Mouse (Mus musculus): Measurements from ENCODE around the gene Cat.

Gene Cat

DNA sequence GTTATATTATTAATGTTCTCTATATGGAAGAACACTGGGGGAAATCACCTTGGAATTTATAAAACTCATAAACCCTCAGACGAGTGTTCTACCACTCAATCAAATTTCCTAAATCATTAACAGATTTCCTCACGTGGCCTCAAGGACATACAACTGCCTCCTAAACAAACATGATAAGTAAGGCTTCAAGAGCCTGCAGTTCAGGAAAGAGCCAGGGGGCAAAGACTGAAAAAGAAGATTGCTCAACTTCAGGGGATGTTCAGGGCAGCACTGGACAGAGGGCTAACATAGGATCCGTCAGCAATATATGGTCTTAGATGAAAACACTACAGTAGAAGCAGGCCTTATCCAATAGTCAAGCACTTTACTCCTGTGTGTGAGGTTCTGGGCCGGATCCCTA, 7.5 kb downstream of the Cat start:
- DNase-seq (ENCODE audit: low read depth, low spot score), result no peak

DNA sequence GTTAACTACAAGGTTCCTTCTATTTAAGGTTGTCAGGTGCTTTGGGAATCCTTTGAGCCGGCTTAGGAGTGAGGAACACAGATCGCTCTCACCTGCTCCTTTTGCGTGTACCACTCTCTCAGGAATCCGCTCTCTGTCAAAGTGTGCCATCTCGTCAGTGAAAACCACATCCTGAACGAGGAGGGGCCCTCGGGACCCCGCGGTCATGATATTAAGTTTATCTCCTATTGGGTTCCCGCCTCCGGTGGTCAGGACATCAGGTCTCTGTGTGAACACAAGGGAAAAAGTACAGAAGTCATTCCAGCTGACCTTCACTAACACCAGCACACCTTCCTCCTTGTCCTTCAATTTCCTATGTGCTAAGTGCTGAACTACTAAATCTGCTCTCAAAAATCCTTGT, 8.3 kb downstream of the Cat start:
- DNase-seq (ENCODE audit: low read depth, low spot score), result no peak

DNA sequence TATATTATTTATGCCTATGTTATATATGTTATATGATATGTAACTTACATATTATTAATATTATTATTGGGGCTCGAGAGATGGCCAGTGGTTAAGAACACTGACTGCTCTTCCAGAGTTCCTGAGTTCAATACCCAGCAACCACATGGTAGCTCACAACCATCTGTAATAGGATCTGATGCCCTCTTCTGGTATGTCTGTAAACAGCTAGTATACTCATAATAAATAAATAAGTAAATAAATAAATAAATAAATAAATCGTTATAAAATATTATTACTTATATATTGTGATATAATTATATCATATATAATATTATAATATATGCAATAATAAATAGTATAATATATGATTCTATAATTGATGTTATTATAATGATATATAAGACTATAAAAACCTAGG, 8.8 kb downstream of the Cat start:
- no peak for DNase-seq (ENCODE audit: low read depth, low spot score)

DNA sequence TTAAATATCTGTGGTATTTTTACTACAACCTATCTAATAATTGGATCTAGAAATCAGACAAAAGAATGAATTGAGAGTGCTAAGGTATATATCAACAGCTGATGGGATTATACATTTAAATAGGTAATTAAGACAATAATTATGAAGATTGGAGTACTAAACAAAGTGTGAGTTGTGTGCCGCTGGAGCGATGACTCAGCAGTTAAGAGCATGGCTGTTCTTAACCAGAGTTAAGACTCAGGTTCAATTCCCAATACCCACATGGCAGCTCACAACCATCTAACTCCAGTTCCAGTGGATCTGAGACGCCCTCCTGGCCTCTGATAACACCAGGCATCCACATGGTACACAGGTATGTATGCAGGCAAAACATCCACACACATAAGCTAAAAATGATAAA, 11.6 kb downstream of the Cat start:
- no peak for DNase-seq (ENCODE audit: low read depth, low spot score)

DNA sequence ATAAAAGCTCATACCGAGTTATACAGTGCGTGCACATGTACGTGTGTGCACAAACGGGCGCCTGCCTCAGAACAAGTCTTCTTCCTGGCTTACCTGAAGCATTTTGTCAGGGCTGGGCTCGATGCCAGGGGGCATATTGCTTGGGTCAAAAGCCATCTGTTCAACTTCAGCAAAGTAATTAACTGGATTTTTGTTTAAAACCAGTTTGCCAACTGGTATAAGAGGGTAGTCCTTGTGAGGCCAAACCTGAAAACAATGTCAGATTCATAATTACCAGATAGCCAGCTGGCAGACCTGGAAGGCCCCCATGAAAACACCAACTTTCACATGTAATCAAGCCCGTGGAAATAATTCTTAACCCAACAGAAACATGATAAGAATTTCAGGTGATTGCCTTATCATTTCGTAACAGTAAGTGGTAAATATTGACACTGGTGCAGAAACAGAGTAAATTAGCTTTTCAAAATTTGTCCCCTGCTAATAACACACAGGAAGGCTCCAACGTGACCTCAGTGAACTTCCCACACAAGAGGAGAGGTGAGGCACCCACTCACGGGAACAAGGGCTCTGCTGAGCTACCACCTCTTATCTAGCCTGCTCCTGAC, 17.9 kb downstream of the Cat start:
- no peak for DNase-seq (ENCODE audit: low read depth, low spot score)

DNA sequence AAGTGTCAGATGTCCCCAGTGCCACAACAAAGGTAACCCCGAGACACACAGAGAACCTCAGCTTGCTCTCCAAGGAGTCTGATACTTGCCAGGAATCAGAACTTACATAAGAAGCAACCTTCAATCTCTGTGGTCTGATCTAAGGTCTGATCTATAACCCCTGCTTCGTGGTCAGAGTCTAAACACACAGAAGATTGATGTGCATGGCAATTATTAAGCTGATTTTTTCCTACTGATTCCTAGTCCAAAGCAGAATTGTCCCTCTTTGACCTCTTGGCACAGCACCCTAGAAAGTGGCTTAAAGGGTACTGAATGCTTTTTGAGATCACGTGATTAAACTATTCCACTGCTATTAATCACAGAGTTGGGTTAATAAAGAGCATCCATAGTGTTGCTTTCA, 18.7 kb downstream of the Cat start:
- DNase-seq (ENCODE audit: low read depth, low spot score), result no peak

DNA sequence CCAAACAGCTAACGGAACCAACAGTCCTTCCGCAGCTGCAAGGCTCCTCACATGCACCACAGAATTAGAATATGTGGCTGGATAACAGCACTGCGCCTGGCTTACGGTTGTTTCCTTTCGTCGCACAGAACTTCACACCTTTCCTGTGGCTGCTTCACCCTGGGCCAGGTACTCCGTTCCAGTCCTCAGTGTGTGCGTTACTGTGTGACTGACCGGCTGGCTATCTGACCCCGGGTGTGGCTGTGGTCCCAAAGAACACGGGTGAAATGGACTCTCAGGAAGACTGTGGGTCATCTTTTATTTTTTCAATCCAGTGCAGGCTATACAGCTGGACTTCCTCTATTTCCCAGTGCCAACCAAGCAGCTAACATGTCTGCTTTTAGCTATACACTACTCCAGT, 19.5 kb downstream of the Cat start:
- no peak for DNase-seq (ENCODE audit: low read depth, low spot score)

DNA sequence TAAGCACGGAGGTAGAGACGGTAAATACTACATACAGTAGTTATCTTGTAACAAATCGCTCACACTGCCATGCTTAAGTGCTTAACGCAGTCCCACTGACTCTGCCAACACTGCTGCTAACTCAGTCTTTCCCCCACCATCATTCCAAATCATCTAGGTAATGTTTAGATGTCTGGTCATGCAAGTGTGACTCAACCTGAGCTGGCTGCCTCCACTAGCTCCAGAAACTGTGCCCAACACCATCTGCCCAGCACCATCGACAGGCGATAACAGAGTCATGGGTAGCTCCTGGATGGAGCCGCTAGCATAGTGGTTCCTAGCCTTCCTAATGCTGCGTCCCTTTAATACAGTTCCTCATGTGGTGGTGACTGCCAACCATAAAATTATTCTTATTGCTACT, 20.4 kb downstream of the Cat start:
- no peak for DNase-seq (ENCODE audit: low read depth, low spot score)

DNA sequence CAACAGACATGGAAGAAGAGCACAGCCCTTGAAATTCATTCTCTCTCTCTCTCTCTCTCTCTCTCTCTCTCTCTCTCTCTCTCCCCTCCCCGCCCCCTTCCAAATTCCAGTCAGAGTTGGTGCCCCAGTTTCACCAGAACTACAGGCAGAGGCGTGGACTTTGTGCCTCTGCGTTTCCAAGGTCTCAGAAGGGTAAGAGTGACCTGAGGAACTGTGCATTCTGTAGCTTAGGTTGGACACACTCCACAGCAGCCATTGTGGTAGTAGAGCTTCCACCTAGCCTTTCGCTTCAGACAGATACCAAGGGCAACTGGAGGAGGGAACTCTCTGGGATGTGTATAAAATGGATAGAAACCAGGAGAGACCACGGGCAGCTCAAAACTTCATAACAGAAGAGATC, 22.2 kb downstream of the Cat start:
- no peak for DNase-seq (ENCODE audit: low read depth, low spot score)

DNA sequence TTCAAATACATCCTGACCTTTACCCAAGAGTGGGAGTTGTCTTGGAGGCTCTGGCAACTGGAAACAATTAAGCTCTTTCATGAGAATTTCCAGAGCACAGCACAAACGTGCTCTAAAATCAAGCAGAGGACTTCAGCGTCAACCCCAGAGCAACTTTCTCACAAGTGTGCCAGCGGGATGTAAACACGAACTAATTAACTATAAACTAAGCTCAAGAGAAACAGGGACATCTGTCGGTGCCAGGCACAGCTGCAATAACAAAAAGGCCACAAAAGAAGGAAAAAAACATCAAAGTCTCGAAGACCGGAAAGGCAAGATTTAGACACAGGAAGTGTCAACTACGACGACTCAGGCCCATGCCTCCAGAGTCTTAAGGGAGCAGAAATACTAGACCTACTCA, 23.2 kb downstream of the Cat start:
- DNase-seq (ENCODE audit: low read depth, low spot score), result no peak

DNA sequence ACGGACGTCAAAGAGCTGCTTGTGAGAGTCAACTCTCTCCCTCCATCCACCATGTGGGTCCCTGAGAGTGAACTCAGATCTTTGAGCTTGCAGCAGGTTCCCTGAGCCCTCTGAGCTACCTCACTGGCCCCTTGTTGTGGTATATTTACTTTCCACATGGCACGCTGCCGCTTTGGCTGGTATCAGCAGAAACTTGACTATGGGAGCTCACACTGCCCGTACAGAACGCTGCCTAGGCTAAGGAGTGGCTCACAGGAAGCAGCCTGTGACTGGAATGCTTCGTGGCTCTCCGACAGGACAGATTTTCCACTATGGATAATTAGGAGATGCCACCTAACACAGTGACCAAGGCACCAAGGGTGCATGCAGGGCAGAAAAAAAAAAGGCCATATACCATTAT, 23.8 kb downstream of the Cat start:
- DNase-seq (ENCODE audit: low read depth, low spot score), result no peak

DNA sequence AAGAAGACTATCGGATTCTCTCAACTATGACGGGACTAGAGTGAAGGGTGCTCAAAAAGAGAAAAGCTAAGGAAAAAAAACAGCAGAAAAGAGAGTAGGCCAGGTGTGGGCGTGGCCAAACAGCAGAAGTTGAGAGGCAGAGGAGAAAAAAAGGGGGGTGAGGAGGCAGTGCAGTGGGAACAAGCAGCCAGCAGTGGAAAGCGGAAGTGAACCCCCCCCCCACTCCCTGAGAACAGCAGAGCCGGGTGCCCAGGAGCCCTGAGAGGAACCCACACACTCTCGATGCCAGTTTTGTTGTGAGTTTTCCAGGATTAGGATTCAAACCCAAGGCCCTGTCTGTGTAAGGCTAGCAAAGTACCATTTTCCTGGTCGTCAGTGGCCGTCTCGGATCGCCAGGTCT, 25.9 kb downstream of the Cat start:
- DNase-seq (ENCODE audit: low read depth, low spot score), result no peak

DNA sequence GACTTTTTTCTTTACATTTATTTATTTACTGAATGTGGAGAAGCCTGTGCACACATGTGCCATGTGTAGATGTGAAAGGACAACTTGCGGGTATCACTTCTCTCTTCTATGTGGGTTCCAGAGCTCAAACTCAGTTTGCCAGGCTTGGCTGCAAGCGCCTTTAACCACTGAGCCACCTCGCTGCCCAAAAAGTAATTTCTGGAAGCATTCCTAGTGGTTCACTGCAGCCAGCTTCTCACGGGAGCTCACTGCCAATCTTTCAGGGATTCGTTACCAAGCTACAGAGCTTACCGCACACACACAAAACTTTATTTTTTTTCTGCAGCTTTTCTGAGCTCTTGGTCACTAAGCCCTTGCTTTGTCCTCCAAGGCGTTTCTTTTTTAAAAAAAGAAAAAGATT, 27.3 kb downstream of the Cat start:
- no peak for DNase-seq (ENCODE audit: low read depth, low spot score)

DNA sequence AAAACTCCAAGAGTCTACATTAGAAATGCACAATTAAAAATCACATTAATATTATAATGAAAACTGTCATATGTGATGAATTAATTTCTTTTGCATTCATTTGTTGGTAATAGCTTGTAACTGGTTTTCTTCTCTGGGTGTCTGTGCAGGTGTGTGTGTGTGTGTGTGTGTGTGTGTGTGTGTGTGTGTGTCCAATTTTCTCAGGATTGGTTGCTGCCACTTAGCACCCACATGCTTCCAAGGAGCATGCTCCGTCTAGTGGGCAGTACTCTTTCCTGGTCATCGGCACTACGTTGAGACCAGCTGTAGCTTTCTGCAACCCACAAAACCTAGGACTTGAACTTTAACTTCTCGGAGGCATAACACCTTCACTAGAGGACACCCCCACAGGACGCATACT, 27.9 kb downstream of the Cat start:
- no peak for DNase-seq (ENCODE audit: low read depth, low spot score)

DNA sequence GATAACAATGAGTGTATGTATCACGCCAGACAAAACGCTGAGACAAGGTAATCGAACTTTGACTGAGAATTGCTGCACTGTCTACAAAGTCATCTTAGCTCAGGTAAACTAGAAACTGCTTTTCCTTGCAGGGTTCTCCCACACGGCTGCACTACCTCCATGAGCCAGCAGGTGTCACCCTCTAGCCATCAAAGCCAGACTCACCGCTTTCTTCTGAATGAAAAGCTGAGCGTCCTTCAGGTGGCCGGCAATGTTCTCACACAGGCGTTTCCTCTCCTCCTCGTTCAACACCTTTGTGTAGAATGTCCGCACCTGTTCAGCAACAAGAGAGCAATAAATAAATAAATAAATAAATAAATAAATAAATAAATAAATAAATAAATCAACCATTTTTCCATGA, 28.3 kb downstream of the Cat start:
- DNase-seq (ENCODE audit: low read depth, low spot score), result peak; percentile 81

DNA sequence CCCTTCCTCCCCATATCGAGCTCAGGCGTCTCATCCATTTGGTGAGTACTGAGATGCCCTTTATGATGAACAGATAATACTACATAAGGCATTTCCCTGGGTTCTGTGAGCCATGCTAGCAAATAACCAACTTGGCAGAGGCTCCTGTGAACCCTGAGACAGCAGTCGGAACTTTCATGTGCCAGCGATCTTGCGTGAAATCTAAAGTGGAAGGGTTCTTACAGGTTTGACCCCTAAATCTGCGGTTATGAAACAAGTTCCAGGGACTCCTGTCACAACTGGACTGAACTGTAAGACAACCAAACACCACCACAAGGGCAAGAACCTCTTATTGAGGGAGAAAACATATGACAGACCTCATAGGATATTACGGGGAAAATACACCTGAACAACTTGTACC, 29.2 kb downstream of the Cat start:
- no peak for DNase-seq (ENCODE audit: low read depth, low spot score)

DNA sequence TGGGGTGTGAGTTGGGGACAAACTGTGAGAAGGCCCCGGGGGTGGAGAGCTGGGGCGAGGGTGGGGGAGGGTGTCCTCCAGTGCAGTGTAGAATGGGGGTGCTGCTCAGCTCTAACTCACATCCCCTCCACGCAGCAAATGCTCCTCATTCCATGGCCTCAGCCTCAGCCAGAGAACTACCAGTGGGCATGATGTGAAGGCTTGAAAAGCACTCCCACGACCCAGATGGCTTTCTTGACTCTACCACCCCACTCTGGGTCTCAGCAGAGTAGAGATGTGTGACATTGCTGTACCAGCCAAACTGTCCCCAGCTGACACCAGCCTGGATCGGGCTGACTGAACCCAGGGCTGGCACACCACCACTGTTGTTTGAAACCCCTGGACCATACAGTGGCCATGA, 32.4 kb downstream of the Cat start:
- DNase-seq (ENCODE audit: low read depth, low spot score), result no peak

DNA sequence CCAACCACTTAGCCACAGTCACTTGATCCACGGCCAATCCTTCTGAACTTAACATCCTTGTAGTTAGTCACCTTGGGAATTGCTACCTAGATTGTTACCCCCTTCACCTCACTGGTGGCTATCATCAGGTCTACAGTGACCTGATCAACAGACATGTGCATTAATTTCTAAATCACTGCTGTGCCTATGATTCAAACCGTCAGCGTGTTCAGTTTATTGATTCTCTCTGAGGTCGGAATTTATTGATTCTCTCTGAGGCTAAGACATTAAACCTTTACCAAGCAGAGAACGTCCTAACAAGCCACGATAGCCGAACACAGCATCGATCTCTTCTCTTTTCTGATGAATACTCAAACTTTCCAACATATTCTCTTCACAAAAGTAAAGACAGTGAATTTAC, 34.7 kb downstream of the Cat start:
- no peak for DNase-seq (ENCODE audit: low read depth, low spot score)

DNA sequence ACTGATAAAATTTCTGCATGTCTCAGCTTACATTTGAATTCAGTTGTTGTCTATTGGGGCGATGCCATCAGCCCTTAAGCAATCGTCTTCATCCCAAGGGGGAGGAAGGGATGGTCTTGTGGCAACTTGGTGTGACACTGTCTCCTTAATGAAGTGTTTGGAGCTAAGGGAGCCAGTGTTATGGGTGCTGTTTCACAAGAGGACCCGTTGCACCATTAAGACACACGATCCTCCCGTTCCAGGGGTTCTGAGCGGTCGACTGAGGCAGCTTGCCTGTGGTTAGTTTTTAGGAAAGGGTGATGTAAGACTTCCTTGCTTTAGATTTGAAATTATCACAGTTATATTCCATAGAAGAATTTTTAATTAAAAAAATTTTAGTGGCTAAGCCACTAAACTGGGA, 35.1 kb downstream of the Cat start:
- DNase-seq (ENCODE audit: low read depth, low spot score), result no peak

DNA sequence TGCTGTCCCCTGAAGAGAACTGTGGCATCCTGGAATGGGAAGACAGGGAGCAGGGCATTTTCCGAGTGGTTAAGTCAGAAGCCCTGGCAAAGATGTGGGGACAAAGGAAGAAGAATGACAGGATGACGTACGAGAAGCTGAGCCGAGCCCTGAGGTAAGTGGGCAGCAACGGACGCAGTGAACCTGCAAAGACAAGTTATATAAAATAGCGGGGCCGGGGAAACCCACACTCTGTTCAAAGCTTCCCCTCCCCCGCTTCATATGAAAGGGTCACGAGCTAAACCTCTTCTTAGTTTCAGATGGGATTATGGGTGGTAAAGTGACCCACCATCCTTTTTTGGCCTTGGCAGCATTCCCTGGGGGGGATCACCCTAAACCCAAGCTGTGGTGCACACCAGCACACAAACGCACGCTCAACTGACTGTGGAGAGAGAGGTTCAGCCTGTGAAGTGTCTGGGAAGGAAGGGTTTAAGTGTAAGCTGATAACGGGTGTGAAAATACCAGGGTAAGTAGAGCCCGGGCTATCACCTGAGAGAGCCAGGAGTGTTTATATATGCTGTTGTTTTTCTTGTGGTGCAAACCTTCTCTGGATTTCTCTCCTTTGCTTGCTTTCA, 35.9 kb downstream of the Cat start:
- no peak for DNase-seq (ENCODE audit: low read depth, low spot score)

DNA sequence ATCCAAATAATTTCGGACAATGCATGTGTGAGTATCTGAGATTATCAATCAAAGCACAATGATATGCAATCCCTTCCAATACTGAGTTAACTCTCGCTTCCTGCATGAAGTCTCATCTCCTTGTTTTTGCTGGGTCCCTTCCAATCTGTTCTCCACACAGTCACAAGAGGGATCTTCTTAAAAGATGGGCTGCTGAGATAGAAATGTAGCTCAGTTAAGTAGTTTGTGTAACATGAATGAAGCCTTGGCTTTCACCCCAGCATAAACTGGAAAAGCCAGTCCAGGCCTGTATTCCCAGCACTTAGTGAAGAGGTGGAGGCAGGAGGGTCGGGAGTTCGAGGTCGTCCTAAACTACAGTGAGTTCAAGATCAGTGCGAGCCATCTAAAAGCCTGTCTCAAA, 38.6 kb downstream of the Cat start:
- no peak for DNase-seq (ENCODE audit: low read depth, low spot score)

DNA sequence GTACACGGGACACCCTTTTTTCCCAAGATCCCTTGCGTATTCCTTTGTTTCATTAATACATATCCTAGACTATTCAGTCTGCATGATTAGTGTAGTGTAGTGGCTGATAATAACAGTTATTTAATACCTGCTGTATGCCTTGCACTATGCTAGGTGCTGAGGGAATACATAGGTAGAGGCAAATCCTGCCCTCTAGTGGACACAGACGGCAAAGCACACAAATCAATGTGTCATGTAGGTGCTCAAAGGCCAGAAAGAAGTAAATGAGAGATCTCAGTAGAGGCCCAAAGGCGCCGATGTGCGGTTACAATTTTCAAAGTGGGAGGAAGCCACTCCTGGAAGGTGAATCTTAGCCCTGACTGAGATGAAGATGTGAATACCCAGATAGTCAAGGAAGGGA, 39.2 kb downstream of the Cat start:
- peak; percentile 77 for DNase-seq (ENCODE audit: low read depth, low spot score)

DNA sequence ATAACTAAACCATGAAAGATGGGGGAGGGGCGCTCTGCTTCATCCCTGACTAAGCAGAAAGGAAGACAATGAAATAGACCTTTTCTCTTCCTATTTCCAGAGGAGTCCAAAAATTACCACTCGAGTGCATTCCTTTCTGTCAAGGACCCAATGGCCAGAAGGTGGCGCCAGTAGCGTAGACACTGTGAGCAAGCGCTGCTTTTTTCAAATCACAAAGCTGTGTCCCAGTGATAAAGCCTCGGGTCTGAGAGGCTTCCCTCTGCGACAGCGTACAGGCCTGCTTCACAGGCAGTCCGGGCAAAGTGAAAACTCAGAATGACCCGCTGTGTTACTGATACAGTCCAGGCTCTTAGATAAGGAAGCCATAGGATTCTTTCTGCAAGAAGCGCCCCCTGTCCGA, 45.2 kb downstream of the Cat start:
- peak; percentile 90 for DNase-seq (ENCODE audit: low read depth, low spot score)

DNA sequence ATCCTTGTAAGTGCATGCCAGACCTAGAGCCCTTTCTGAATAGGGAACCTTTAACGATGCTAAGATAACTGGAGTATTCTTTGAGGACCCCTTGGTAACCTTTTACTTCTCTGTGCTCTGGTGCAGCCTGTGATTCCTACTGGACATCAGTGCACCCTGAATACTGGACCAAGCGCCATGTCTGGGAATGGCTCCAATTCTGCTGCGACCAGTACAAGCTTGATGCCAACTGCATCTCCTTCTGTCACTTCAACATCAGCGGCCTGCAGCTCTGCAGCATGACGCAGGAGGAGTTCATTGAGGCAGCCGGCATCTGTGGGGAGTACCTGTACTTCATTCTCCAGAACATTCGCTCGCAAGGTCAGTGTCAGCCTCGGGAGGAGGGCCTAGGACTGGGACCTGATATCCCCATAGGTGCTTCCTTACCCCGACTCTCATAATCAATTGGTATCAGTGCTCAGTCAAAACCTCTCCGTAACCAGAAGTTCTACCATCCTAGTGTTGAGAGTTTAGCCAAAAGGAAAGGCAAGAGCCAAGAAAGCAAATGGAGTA, 45.8 kb downstream of the Cat start:
- no peak for DNase-seq (ENCODE audit: low read depth, low spot score)

All from ZHBTc4 (cell line).